In genomic region chr9:58184456-58184855, GRCm38 (mm10) we compare ENCODE assay signal across 24 mouse cellular contexts. TPM values are rescaled to one million over a fixed set of nuclear protein-coding genes. Genes with fewer than 3 reads are reported as not detected.
DNase-seq lines count a peak whose midpoint lies in the region; ATAC-seq and TF ChIP-seq lines count a peak whose summit lies in the region.
"Had no signal": no experiment of that assay in that cellular context is flagged by ENCODE, and none has a peak within 500 bp of the region (broad histone marks: within the 10 kb centered on the region; RNA-seq: fewer than 3 reads in every experiment).

No protein-coding gene starts in this region.

- TF ChIP-seq CTCF in forebrain, postnatal 0 days (IDR thresholded peaks at IDR 0.05; ENCODE audit: low read depth), result no peak
- no peak for TF ChIP-seq CTCF in cortical plate, adult 2 months (IDR thresholded peaks at IDR 0.05; ENCODE audit: extremely low read depth, insufficient read depth, low read length)

- 48% methylated on average over 6 of the region's 6 CpGs for WGBS in forebrain, postnatal 0 days
- 78% methylated on average over 6 of the region's 6 CpGs for WGBS in forebrain, embryonic 10.5 days

- TF ChIP-seq POLR2A in cortical plate, adult 2 months (IDR thresholded peaks at IDR 0.05; ENCODE audit: extremely low read depth, insufficient read depth, low read length), result no peak

- DNase-seq in forebrain, postnatal 0 days, result peak; percentile 27
- no peak for DNase-seq in forebrain, embryonic 10.5 days (ENCODE audit: extremely low spot score, low spot score)
- DNase-seq in right cerebral cortex, adult 2 months (ENCODE audit: low spot score in 2 of 2), result peak; percentile 37 to 48
- DNase-seq in right cerebral cortex, postnatal 25 days, result no peak
- DNase-seq in brain, adult 2 months (ENCODE audit: low read depth, low spot score), result peak; percentile 63
- DNase-seq: adrenal gland, postnatal 14 days; cerebellum, adult 2 months; cerebellum, postnatal 10 days; gastrocnemius, adult 2 months; gastrocnemius, postnatal 25 days; heart, postnatal 10 days; heart, postnatal 4 days had no signal

- H3K9me3 ChIP-seq in forebrain, postnatal 0 days (ENCODE audit: low read length), result no peaks in the 10 kb centered on the region
- H3K9me3 ChIP-seq in forebrain, embryonic 10.5 days, result no peaks in the 10 kb centered on the region
- H3K9me3 ChIP-seq: embryonic facial prominence, embryonic 13.5 days; heart, embryonic 10.5 days; hindbrain, embryonic 12.5 days had no signal

- peaks cover 4% of the 10 kb centered on the region; the same call in 1 of the 2 replicates for H3K4me1 ChIP-seq in forebrain, postnatal 0 days (ENCODE audit: insufficient read depth)
- peaks cover 7% of the 10 kb centered on the region; the same call in 1 of the 2 replicates for H3K4me1 ChIP-seq in forebrain, embryonic 10.5 days
- H3K4me1 ChIP-seq in cortical plate, adult 2 months (ENCODE audit: control insufficient read depth, insufficient read depth, low read length), result no peaks in the 10 kb centered on the region; the same call in 1 of the 2 replicates
- H3K4me1 ChIP-seq: embryonic facial prominence, embryonic 13.5 days; heart, embryonic 10.5 days; hindbrain, embryonic 12.5 days had no signal

- H3K36me3 ChIP-seq in forebrain, postnatal 0 days (ENCODE audit: insufficient read depth), result no peaks in the 10 kb centered on the region
- H3K36me3 ChIP-seq in forebrain, embryonic 10.5 days (replicated peaks), result no peaks in the 10 kb centered on the region
- H3K36me3 ChIP-seq: embryonic facial prominence, embryonic 13.5 days; heart, embryonic 10.5 days; hindbrain, embryonic 12.5 days had no signal

- H3K27me3 ChIP-seq in forebrain, postnatal 0 days (ENCODE audit: insufficient read depth, low read length), result no peaks in the 10 kb centered on the region
- H3K27me3 ChIP-seq in forebrain, embryonic 10.5 days (ENCODE audit: poor library complexity, severe bottlenecking), result no peaks in the 10 kb centered on the region
- H3K27me3 ChIP-seq: CH12.LX, Patski had no signal

- no peak overlapping the region for H3K9ac ChIP-seq in forebrain, postnatal 0 days
- H3K9ac ChIP-seq: embryonic facial prominence, embryonic 13.5 days; hindbrain, embryonic 12.5 days had no signal

- ATAC-seq in forebrain, postnatal 0 days, result no peak
- ATAC-seq: activated CD4-positive, CD25-positive, alpha-beta regulatory T cell, adult 4 months; hindbrain, embryonic 16.5 days; inflammation-experienced regulatory T-cells, adult 6 months; Patski had no signal

- no peak overlapping the region for H3K27ac ChIP-seq in forebrain, postnatal 0 days (ENCODE audit: low read depth, low read length)
- H3K27ac ChIP-seq in forebrain, embryonic 10.5 days, result no peak overlapping the region
- H3K27ac ChIP-seq in cortical plate, adult 2 months (ENCODE audit: insufficient read depth, low read length), result 0 out of 2 replicates have a peak overlapping the region, but pooled peaks have one; percentile 8
- H3K27ac ChIP-seq: embryonic facial prominence, embryonic 13.5 days; gastrocnemius, adult 2 months; heart, embryonic 10.5 days; hindbrain, embryonic 12.5 days had no signal

- no peak overlapping the region for H3K4me2 ChIP-seq in forebrain, postnatal 0 days (ENCODE audit: low read depth)
- H3K4me2 ChIP-seq: embryonic facial prominence, embryonic 13.5 days; hindbrain, embryonic 12.5 days had no signal

- no peak overlapping the region for H3K4me3 ChIP-seq in forebrain, postnatal 0 days (ENCODE audit: low read depth, low read length)
- H3K4me3 ChIP-seq in forebrain, embryonic 10.5 days, result no peak overlapping the region
- no peak overlapping the region for H3K4me3 ChIP-seq in cortical plate, adult 2 months (ENCODE audit: insufficient read depth, low read length)
- H3K4me3 ChIP-seq: embryonic facial prominence, embryonic 13.5 days; gastrocnemius, adult 2 months; heart, embryonic 10.5 days; hindbrain, embryonic 12.5 days had no signal

RNA-seq across cellular contexts. Expression of gene Islr, which starts 19.6 kb away (rescaled TPM):
- 31.0 and 45.8 TPM in 2 replicates for total RNA-seq in forebrain, postnatal 0 days (2014; rRNA removed)
- 27.4 and 32.2 TPM in 2 replicates for polyA plus RNA-seq in forebrain, postnatal 0 days (2015; fragmentation: Nextera tagmentation; extraction: Ambion mirVana)
- 4.0 and 4.6 TPM in 2 replicates for polyA plus RNA-seq in forebrain, embryonic 10.5 days (2016; fragmentation: Nextera tagmentation; extraction: Ambion mirVana)
- 27.4 and 34.0 TPM in 2 replicates for polyA plus RNA-seq in cortical plate, adult 2 months (2012; rRNA removed)
- total RNA-seq: CH12.LX had no signal

RNA-seq across cellular contexts. Expression of gene Islr2, which starts 19.7 kb away (rescaled TPM):
- 612 and 779 TPM in 2 replicates for total RNA-seq in forebrain, postnatal 0 days (2014; rRNA removed)
- 54.0 and 58.3 TPM in 2 replicates for polyA plus RNA-seq in forebrain, postnatal 0 days (2015; fragmentation: Nextera tagmentation; extraction: Ambion mirVana)
- polyA plus RNA-seq in forebrain, embryonic 10.5 days (2016; fragmentation: Nextera tagmentation; extraction: Ambion mirVana), result 2.2 and 3.6 TPM in 2 replicates
- polyA plus RNA-seq in cortical plate, adult 2 months (2012; rRNA removed), result 28.3 TPM in 2 replicates
- total RNA-seq: CH12.LX; common myeloid progenitor, adult 5-6 weeks; granulocyte monocyte progenitor cell, adult 5-6 weeks had no signal
- polyA plus RNA-seq: activated CD4-positive, CD25-positive, alpha-beta regulatory T cell, adult 4 months; heart, embryonic 10.5 days; heart, embryonic 14.5 days; inflammation-experienced regulatory T-cells, adult 6 months had no signal

Comparison
In these comparisons a context has a peak if more than half of its experiments do, and no peak if none do; other contexts are left out.
1. DNase-seq: peak in forebrain, postnatal 0 days (single experiment), right cerebral cortex, adult 2 months (2 of 2) and brain, adult 2 months (single experiment); none in forebrain, embryonic 10.5 days (single experiment) and right cerebral cortex, postnatal 25 days (single experiment).